In genomic region chr10:68249355-68249782, GRCm38 (mm10) we compare ENCODE assay signal across 8 mouse cellular contexts. TPM values are rescaled to one million over a fixed set of nuclear protein-coding genes. Genes with fewer than 3 reads are reported as not detected.
DNase-seq lines count a peak whose midpoint lies in the region; ATAC-seq and TF ChIP-seq lines count a peak whose summit lies in the region.

No protein-coding gene starts in this region.

- peak; percentile 42 for ATAC-seq in intestine, embryonic 15.5 days
- no peak for ATAC-seq in neural tube, embryonic 15.5 days (ENCODE audit: low FRiP score)

- no peak overlapping the region for H3K9ac ChIP-seq in intestine, embryonic 15.5 days
- H3K9ac ChIP-seq in neural tube, embryonic 15.5 days (replicated peaks): no peak overlapping the region

- no peaks in the 10 kb centered on the region for H3K9me3 ChIP-seq in intestine, embryonic 15.5 days
- no peaks in the 10 kb centered on the region for H3K9me3 ChIP-seq in neural tube, embryonic 15.5 days (replicated peaks)

- no peaks in the 10 kb centered on the region for H3K27me3 ChIP-seq in intestine, embryonic 15.5 days (replicated peaks)
- no peaks in the 10 kb centered on the region for H3K27me3 ChIP-seq in neural tube, embryonic 15.5 days (replicated peaks)

- intact Hi-C loops in gastrocnemius, adult 2 months (cut with DNase I): no loop called here

- H3K4me1 ChIP-seq in intestine, embryonic 15.5 days (replicated peaks): peaks cover 9% of the 10 kb centered on the region; the same call in 1 of the 2 replicates
- H3K4me1 ChIP-seq in neural tube, embryonic 15.5 days: peaks cover 10% of the 10 kb centered on the region; the same call in 1 of the 2 replicates

- DNase-seq in gastrocnemius, adult 2 months: peak; percentile 28
- DNase-seq in gastrocnemius, postnatal 4 days (ENCODE audit: low spot score in 2 of 2): no peak
- DNase-seq in urinary bladder, postnatal 25 days (ENCODE audit: low spot score): peak; percentile 40
- DNase-seq in urinary bladder, adult 2 months (ENCODE audit: low spot score): no peak
- DNase-seq in spleen, postnatal 36 days (ENCODE audit: low spot score in 2 of 2): peak; percentile 42 to 61
- no peak for DNase-seq in right cerebral cortex, adult 18-20 months

- peak overlapping the region; percentile 66 for H3K27ac ChIP-seq in gastrocnemius, adult 2 months
- H3K27ac ChIP-seq in intestine, embryonic 15.5 days: 0 out of 2 replicates have a peak overlapping the region, but pooled peaks have one; percentile 1
- H3K27ac ChIP-seq in neural tube, embryonic 15.5 days (replicated peaks): no peak overlapping the region

- TF ChIP-seq CTCF in gastrocnemius, adult 2 months (IDR thresholded peaks at IDR 0.05): no peak

- 60% methylated on average over 6 of the region's 6 CpGs for WGBS in intestine, embryonic 15.5 days
- WGBS in neural tube, embryonic 15.5 days: 72% methylated on average over 6 of the region's 6 CpGs

- no peak overlapping the region for H3K4me2 ChIP-seq in intestine, embryonic 15.5 days (replicated peaks)
- H3K4me2 ChIP-seq in neural tube, embryonic 15.5 days: no peak overlapping the region

- peak overlapping the region; percentile 17; the same call in 1 of the 2 replicates for H3K4me3 ChIP-seq in gastrocnemius, adult 2 months
- H3K4me3 ChIP-seq in intestine, embryonic 15.5 days (replicated peaks): no peak overlapping the region
- no peak overlapping the region for H3K4me3 ChIP-seq in neural tube, embryonic 15.5 days (replicated peaks)

- H3K36me3 ChIP-seq in intestine, embryonic 15.5 days: no peaks in the 10 kb centered on the region
- no peaks in the 10 kb centered on the region for H3K36me3 ChIP-seq in neural tube, embryonic 15.5 days

RNA-seq across cellular contexts. Expression of gene Arid5b, which starts 29.2 kb away (rescaled TPM):
- total RNA-seq in gastrocnemius, adult 2 months (2021): 10 to 100 TPM in 1 of 2 experiments, 1 to 10 TPM in 1; 8.3 to 16.9 TPM
- total RNA-seq in gastrocnemius, postnatal 4 days (2021): 10 to 100 TPM; 36.1 to 36.9 TPM
- polyA plus RNA-seq in urinary bladder, adult 2 months (2012; rRNA removed): 15.8 and 19.7 TPM in 2 replicates
- polyA plus RNA-seq in intestine, embryonic 15.5 days (2015; fragmentation: Nextera tagmentation; extraction: Ambion mirVana): 27.2 and 29.0 TPM in 2 replicates
- 18.4 and 19.0 TPM in 2 replicates for polyA plus RNA-seq in neural tube, embryonic 15.5 days (2015; fragmentation: Nextera tagmentation; extraction: Ambion mirVana)

Comparison
In these comparisons a context has a peak if more than half of its experiments do, and no peak if none do; other contexts are left out.
1. DNase-seq: peak in gastrocnemius, adult 2 months (single experiment), urinary bladder, postnatal 25 days (single experiment) and spleen, postnatal 36 days (2 of 2); none in gastrocnemius, postnatal 4 days (0 of 2), urinary bladder, adult 2 months (single experiment) and right cerebral cortex, adult 18-20 months (single experiment).